Mouse (Mus musculus) olfactory bulb, adult 2 months (tissue): ENCODE measurements around the gene Ankrd23.

Source experiments
- CTCF ChIP-seq: fragments of 200-500 bp; IDR thresholded peaks from 2 replicates; pipeline ENCODE4 v1.5.1; 2012; ENCODE audit warnings: low read depth, mild to moderate bottlenecking, low read length, moderate library complexity; ENCODE audit not compliant: insufficient read depth
- POLR2A ChIP-seq: fragments of 200-500 bp; IDR thresholded peaks from 2 replicates; pipeline ENCODE4 v1.6.1; 2012; ENCODE audit warnings: mild to moderate bottlenecking, low read depth, low read length, moderate library complexity; ENCODE audit not compliant: insufficient read depth

GRCm38 (mm10) chr1:36580384-36581207, 43.9 kb upstream of the Ankrd23 start:
- TF ChIP-seq POLR2A (no peak), CTCF (peak; percentile 15; the same call in 1 of the 2 replicates)
